Mouse (Mus musculus): ENCODE results near the gene Zfp963.

GRCm38 (mm10) chr8:69713516-69713915, 36.3 kb downstream of the Zfp963 start:
- TF ChIP-seq CTCF (IDR thresholded peaks at IDR 0.05; ENCODE audit: low read depth) (no peak), EP300 (IDR thresholded peaks at IDR 0.05; ENCODE audit: low read depth) (no peak)

Data from liver, postnatal 0 days (tissue).